Mouse (Mus musculus): ENCODE measurements around the gene Cks2.

Gene Cks2
- long read RNA-seq, experiment 1, transcript Cks2-201 (3 exons, 692 nt) = major isoform, 8 of 8 reads
- long read RNA-seq, experiment 1, partial matches to known transcripts = 0 of 8 reads
- long read RNA-seq, experiment 1, other reads (novel, unspliced or antisense) = 0 of 8 reads
- long read RNA-seq, experiment 2, partial matches to known transcripts = 0 of 1 reads
- long read RNA-seq, experiment 2, other reads (novel, unspliced or antisense) = 0 of 1 reads

DNA sequence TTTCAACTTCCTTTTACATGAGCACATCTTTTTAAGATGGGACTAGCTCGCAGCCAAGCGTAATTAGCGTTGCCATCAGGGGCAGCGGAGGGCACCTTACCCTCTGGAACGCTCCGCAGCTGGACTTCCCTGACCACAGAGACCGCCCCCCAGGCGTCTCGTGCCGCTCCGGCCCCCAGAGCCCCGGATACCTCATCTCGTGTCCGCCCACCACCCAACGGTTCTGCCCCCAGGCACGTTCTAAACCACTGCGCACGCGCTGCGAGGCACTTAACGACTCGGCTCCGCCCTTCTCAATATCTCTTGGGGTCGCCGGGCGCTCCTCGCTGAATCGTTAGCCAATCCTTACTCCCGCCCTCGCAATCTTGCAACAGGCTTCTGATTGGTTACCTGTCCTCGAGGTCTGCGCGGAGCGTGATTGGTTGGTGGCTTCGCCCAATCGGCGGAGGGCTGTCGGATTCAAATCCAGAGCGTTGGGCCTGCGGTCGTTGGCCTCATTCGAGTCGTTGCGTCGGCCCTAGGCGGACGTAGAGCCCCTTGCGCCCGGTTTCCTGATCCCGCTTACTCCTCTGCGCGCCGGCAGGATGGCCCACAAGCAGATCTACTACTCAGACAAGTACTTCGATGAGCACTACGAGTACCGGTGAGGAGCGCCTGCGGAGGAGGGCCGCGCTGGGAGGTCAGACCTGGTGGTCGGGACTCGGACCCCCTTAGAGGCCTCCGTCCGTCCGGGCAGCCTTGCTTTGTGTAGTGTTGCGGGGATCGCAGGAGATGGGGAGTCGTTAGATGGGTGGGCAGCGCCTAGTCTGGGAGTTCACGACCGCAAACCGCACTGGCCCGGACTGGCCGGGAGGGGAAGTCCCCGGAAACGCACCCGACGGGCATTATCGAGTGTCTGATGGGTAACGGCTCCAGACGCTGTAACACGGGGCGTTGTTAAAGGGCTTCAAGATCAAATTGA, at the start of gene Cks2:
Gene Cks2 (plus strand): TSS at position 404 of the 961 bp plus-strand sequence.
- intact Hi-C loops (cut with DNase I) = no loop called here

- intact Hi-C loops (cut with DNase I) = no loop called here
These were observed 49.6 kb upstream of the Cks2 start for GRCm38 (mm10) chr13:51595404-51595803.

DNA sequence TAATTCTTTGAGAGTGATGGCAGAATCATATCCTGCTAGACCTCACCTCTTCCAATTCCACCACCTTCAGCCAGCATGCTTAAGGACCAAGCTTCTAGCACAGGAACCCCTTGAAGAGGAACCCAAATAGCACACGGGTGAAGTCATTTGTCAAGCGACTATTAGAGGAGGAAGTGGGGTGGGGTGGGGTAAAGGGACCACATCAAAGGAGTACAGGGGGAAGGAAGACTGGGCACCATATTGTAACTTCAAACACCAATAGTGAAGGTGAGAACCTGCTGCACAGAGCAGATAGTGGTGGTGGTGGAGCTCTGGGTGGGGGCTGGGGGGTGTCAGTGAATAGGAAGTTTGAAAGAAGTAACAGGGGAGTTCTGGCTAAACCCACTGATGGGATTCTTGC, 47.0 kb upstream of the Cks2 start:
- intact Hi-C loops (cut with DNase I) = no loop called here

GRCm38 (mm10) chr13:51600169-51600568, 44.9 kb upstream of the Cks2 start:
- intact Hi-C loops (cut with DNase I) = no loop called here

DNA sequence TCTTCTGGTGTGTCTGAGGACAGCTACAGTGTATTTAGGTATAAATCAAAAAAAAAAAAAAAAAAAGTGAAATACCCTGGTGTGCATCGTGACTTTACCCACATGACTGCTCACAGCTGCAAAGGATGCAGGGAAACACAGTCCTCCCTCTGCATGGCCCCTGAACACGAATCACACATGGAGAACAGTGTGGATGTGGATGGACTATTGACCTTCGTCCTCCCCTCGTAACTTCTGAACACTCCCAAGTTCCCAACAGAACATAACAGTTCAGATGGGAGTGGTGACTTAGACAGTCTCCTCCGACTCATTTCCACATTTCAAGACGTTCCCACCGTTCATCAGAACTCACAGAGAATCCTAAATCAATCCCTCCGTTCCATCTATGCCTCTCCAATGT, 42.3 kb upstream of the Cks2 start:
- intact Hi-C loops (cut with DNase I) = no loop called here

- intact Hi-C loops (cut with DNase I) = no loop called here
These were observed 41.7 kb upstream of the Cks2 start for GRCm38 (mm10) chr13:51603221-51603893.

GRCm38 (mm10) chr13:51603894-51604244, 41.2 kb upstream of the Cks2 start:
- intact Hi-C loops (cut with DNase I) = no loop called here

GRCm38 (mm10) chr13:51609231-51609630, 35.8 kb upstream of the Cks2 start:
- intact Hi-C loops (cut with DNase I) = no loop called here

DNA sequence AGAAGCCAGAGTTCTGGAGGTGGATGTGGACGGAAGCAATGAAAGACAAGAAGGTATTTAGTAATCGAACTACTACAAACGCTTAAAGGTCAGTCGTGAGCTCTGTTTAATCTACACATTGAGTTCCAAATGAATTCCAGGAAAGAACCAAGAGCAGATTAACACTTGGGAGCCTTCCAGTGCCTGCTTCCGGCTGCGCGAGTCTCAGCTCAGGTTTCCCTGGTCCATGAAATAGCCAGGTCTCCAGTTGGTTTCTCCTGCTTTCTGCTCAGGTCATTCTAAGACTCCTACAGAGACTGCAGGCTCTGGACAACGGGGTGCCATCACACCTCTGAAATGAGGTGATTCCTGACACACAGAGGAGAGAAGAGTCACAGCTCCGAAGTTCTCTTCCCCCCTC, 34.0 kb upstream of the Cks2 start:
- intact Hi-C loops (cut with DNase I) = loop anchor here (10.0 kb wide), 2 partner anchors 176 to 416 kb away; no protein-coding TSS in a partner anchor

- intact Hi-C loops (cut with DNase I) = loop anchor here (10.0 kb wide), 2 partner anchors 177 to 417 kb away; no protein-coding TSS in a partner anchor
These were observed 33.5 kb upstream of the Cks2 start for GRCm38 (mm10) chr13:51611500-51611899.

GRCm38 (mm10) chr13:51615815-51616214, 29.2 kb upstream of the Cks2 start:
- intact Hi-C loops (cut with DNase I) = loop anchor here (5.0 to 10.0 kb wide), 3 partner anchors 181 to 669 kb away; no protein-coding TSS in a partner anchor

DNA sequence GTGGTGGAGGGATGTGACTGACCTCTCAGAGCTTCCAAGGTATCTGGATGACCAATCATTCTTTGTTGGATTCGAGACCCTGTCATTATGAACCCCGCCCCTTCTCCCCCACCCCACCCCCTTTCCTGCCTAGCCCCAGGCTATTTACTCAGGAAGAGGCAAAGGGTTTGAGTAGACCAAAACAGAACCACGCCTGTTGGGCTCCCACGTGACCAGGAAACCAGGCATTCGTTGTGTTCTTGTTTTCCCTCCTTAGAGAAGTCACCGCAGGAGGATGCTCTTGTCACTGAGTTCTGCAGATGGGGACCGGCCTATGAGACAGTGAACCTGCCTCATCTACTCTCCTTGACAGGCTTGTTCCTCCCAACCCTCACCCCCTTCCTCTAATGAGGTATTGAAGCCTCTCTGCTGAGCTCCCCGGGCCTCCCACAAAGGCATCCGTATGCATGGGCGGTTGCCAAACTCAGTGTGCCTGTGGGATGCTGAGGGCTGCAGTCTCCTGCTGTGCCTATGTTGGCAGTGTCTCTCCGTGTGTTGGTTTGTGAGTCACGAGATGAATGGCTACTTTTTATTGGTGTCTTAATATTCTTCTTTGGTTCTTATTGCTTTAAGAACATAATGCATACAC, 28.5 kb upstream of the Cks2 start:
- intact Hi-C loops (cut with DNase I) = loop anchor here (5.0 to 10.0 kb wide), 3 partner anchors 182 to 669 kb away; no protein-coding TSS in a partner anchor

DNA sequence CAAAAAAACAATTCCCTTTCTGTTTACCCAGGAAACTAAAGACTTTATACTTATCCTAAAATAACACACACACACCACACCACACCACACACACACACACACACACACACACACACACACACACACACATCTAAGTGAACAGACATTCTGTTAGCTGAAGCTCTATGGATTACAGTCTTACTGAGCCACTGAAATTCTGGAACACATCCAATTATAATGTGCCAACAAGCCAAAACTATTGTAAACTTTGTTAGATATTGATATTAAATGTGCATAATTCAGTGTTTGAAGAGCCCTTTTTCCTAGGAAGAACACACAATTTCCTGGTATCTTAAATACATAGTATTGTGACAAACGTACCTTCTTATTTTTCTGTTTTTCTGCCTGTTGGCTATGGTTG, 27.7 kb upstream of the Cks2 start:
- intact Hi-C loops (cut with DNase I) = loop anchor here (5.0 to 10.0 kb wide), 3 partner anchors 183 to 670 kb away; no protein-coding TSS in a partner anchor

DNA sequence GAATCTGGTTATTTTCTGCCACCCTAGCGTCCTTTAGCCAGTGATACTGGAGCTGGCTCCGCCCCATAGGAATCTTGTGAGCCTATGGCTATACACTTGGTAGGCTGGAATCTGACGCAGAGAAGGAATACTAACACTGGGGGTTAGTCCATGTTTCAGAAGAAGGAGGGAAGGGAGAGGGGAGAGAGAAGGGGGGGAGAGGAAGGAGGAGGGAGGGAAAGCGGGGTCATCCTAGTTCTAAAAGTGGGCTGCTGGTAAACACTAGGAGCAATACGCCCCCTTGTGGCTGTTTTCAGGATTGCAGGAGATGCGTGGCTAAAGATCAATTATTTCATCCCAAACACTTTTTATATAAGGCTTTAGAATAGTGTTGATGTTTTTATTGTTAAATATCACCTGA, 27.2 kb upstream of the Cks2 start:
- intact Hi-C loops (cut with DNase I) = loop anchor here (5.0 to 10.0 kb wide), 3 partner anchors 183 to 671 kb away; no protein-coding TSS in a partner anchor

DNA sequence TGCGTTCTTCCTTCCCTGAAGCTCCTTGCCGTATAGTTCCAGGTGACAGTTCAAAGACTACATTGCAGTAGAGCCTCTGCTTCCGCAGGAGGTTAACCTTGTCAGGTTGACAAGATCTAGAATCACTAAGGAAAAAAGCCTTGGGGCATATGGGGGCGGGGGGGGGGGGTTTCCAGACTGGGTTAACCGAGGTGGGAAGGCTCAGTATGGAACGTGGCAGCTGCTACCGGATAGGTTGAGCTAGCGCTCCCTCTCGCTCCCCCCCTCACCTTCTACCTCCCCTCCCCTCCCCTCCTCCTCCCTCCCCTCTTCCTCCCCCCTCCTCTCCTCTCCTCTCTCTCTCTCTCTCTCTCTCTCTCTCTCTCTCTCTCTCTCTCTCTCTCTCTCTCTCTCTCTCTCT, 26.4 kb upstream of the Cks2 start:
- intact Hi-C loops (cut with DNase I) = loop anchor here (5.0 to 10.0 kb wide), 3 partner anchors 184 to 671 kb away; no protein-coding TSS in a partner anchor

DNA sequence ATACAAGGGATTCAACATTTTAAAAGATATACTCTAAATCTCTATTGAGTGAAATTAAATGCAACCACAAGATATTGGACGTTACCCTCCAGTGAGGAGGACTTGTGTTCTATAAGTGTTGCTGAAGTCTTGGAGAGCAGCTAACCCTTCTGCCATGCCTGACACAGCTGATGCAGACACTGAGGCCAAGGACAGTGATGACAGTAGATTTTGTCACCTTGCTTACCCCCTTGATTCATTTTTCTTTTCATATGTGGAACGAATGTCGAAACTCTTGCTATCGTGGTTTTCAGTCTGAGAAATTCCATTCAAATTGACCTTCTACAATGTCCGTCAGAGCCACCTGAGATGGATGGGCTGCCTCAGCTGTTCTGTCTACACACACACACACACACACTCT, 22.4 kb upstream of the Cks2 start:
- intact Hi-C loops (cut with DNase I) = no loop called here

- intact Hi-C loops (cut with DNase I) = no loop called here
These were observed 21.4 kb upstream of the Cks2 start for GRCm38 (mm10) chr13:51623678-51624077.

DNA sequence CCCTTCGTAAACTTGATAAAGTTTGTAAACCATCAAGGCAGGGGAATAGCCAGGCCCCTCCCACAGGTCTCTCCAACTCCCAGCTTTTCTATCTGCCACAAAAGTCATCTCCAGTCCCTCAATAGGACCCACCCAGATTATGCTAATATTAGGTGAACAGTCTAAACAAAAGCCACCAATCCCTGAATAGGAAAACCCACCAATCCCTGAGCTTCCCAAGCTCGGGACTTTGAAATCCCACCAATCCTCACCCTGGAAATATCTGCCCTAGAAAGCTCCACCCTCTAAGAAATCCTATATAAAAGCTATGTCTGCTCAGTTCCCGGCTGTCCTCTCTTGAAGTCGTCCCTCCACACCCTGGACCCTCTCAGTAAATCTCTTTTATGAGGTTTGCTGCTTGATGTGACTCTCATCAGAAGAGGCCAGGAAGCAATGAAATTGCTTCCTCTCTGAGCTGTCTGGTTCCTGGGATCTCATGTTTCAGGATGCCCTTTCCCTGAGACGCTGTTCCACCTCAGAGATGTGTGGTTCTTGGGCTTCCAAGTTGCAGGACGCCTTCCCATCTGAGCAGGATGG, 16.7 kb upstream of the Cks2 start:
- intact Hi-C loops (cut with DNase I) = no loop called here

DNA sequence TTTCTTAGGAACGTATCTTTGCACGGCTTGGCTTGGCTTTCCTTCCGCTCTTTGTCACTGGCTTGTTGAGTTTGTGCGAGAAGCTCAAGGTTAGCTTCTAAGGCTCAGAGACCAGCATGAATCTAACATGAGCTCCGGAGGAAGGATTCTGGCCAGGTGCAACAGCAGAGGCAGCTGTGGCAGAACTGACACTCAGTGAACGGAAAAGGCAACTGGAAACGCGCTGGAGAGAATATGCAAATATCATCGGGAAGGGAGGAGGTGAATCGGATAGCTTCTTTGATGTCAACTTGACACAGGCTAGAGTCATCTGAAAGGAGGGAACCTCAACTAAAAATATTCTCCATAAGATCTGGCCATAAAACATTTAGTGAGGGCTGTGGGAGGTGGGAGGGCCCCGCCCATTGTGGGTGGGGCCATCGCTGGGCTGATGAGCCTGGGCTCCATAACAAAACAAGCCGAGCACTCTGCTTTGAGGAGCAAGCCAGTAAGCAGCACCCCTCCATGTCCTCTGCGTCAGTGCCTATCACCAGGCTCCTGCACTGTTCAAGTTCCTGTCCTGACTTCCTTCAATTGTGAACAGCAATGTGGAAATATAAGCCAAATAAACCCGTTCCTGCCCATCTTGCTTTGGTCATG, 13.6 kb upstream of the Cks2 start:
- intact Hi-C loops (cut with DNase I) = no loop called here

GRCm38 (mm10) chr13:51632560-51633218, 12.3 kb upstream of the Cks2 start:
- intact Hi-C loops (cut with DNase I) = no loop called here
